Mouse (Mus musculus) myocyte (in vitro differentiated cells): ENCODE data around the gene Arl2bp. TPM values are rescaled to one million over a fixed set of nuclear protein-coding genes. Genes with fewer than 3 reads are reported as not detected.

Experiments used
- H3K27me3 ChIP-seq: one replicate; pipeline ENCODE4 v1.6.1; 2011; ENCODE audit not compliant: control insufficient read depth, insufficient read depth, insufficient read length
- H3K36me3 ChIP-seq: one replicate; pipeline ENCODE4 v1.6.1; 2011; ENCODE audit not compliant: control insufficient read depth, insufficient read depth
- H3K4me2 ChIP-seq: one replicate; pipeline ENCODE4 v1.6.1; 2011; ENCODE audit warnings: low read depth, control low read depth
- H3K4me3 ChIP-seq: one replicate; pipeline ENCODE4 v1.5.1; 2011; ENCODE audit warnings: mild to moderate bottlenecking, control low read depth, moderate library complexity
- H3K79me2 ChIP-seq: one replicate; pipeline ENCODE4 v1.6.1; 2011; ENCODE audit not compliant: control insufficient read depth, insufficient read depth
- H3ac ChIP-seq: one replicate; pipeline ENCODE4 v1.6.1; 2011; ENCODE audit not compliant: control insufficient read depth, insufficient read length
- CEBPB ChIP-seq: IDR thresholded peaks from 2 replicates; pipeline ENCODE4 v1.6.1; 2011; ENCODE audit warnings: mild to moderate bottlenecking, moderate library complexity; ENCODE audit not compliant: poor library complexity, insufficient read depth, severe bottlenecking
- E2F4 ChIP-seq: IDR thresholded peaks from one replicate; pipeline ENCODE4 v1.6.1; 2011; ENCODE audit warnings: mild to moderate bottlenecking, control low read depth, moderate library complexity; ENCODE audit not compliant: insufficient read depth
- MAX ChIP-seq: IDR thresholded peaks from one replicate; pipeline ENCODE4 v1.6.1; 2011; ENCODE audit warnings: low read depth, mild to moderate bottlenecking, control low read depth
- MYOD1 ChIP-seq, 3 experiments: IDR thresholded peaks; one replicate each; pipeline ENCODE4 v1.6.1; 2011; ENCODE audit warnings: control low read depth in 2 of 3, low read depth in 2 of 3, mild to moderate bottlenecking in 2 of 3, moderate library complexity in 1 of 3; ENCODE audit not compliant: insufficient read length in 2 of 3, control insufficient read depth in 1 of 3
- MYOG ChIP-seq, 3 experiments: IDR thresholded peaks; one replicate each; pipeline ENCODE4 v1.6.1; 2011; ENCODE audit warnings: control low read depth in 2 of 3, low read depth in 2 of 3, mild to moderate bottlenecking in 2 of 3; ENCODE audit not compliant: insufficient read length in 2 of 3, control insufficient read depth in 1 of 3, insufficient read depth in 1 of 3
- POLR2A ChIP-seq: IDR thresholded peaks from one replicate; pipeline ENCODE4 v1.6.1; 2011; ENCODE audit warnings: low read depth, mild to moderate bottlenecking, control low read depth, moderate library complexity; ENCODE audit not compliant: insufficient read length
- POLR2AphosphoS2 ChIP-seq: IDR thresholded peaks from one replicate; pipeline ENCODE4 v1.6.1; 2011; ENCODE audit warnings: low read depth, control low read depth; ENCODE audit not compliant: insufficient read length
- REST ChIP-seq: IDR thresholded peaks from one replicate; pipeline ENCODE4 v1.6.1; 2011; ENCODE audit warnings: mild to moderate bottlenecking, control low read depth, moderate library complexity; ENCODE audit not compliant: insufficient read depth, insufficient read length
- SRF ChIP-seq: IDR thresholded peaks from one replicate; pipeline ENCODE4 v1.6.1; 2011; ENCODE audit warnings: low read depth; ENCODE audit not compliant: control insufficient read depth, insufficient read length
- TCF12 ChIP-seq: IDR thresholded peaks from one replicate; pipeline ENCODE4 v1.6.1; 2011; ENCODE audit warnings: mild to moderate bottlenecking, control low read depth; ENCODE audit not compliant: poor library complexity, insufficient read depth, severe bottlenecking
- TCF3 ChIP-seq: IDR thresholded peaks from one replicate; pipeline ENCODE4 v1.6.1; 2011; ENCODE audit warnings: low read depth, control low read depth; ENCODE audit not compliant: insufficient read length
- USF1 ChIP-seq: IDR thresholded peaks from one replicate; pipeline ENCODE4 v1.6.1; 2011; ENCODE audit warnings: low read depth, mild to moderate bottlenecking, control low read depth, moderate library complexity
- polyA plus RNA-seq: library from polyadenylated mRNA; unstranded; fragments of >200 nt; fragmentation: generic; extraction: Trizol; gene quantifications from one replicate; pipeline ENCODE4 v1.2.1, GENCODE M21; 2012; ENCODE audit warnings: missing spikeins

Gene Arl2bp
- polyA plus RNA-seq, 1 experiment: 67.4 TPM

DNA sequence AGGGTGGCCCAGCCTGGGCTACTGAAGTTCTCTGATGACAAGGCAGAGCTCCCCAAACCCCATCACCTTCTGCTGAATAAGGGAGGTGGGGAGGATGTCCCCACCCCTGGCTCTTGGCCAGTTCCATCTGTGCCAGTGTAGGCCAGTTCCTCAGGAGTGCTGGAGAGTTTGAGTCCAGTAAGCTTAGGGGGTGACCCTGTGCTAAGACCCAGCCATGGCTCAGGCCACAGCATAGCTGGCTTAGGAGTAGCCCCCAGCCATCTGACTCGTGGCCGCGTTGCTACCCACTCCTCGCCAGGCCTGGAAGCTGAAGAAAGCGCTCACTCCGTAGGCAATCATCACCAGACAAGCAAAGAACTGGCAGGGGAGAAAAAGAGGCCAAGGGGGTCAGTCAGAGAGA is 9.5 kb downstream of the Arl2bp start:
- Histone ChIP-seq H3ac (no peak overlapping the region), H3K4me3 (no peak overlapping the region), H3K79me2 (no peaks in the 10 kb centered on the region), H3K27me3 (no peaks in the 10 kb centered on the region), H3K4me2 (no peak overlapping the region), H3K36me3 (peaks cover 22% of the 10 kb centered on the region)
- TF ChIP-seq REST (no peak), POLR2AphosphoS2 (peak; percentile 13)

DNA sequence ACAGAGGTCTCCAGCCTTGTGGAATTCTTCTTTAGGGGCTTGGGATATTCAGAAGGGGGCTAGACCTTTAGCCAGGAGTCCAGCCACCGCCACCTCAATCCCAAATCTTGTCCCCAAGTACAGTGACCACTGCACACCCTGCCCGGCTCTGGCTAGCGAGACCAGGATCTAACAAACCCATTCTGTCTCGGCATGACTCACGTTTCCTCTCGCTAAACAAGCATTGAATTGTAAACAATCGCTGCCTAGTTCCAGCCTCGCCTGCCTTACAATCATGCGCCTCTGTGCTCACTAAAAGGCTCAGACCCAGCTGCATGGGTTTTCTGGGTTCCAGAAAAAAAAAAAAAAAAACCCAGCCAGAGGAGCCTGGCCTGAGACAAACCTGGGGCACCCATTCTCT is 12.2 kb downstream of the Arl2bp start:
- TF ChIP-seq MYOD1 (IDR thresholded peaks at IDR 0.05; ENCODE audit: control insufficient read depth in 1 of 3, insufficient read length in 2 of 3, low read depth in 2 of 3) (no peak), SRF (no peak), REST (no peak), CEBPB (no peak), MYOG (IDR thresholded peaks at IDR 0.05; ENCODE audit: control insufficient read depth in 1 of 3, insufficient read depth in 1 of 3, insufficient read length in 2 of 3, low read depth in 2 of 3) (no peak), POLR2AphosphoS2 (no peak), POLR2A (no peak), MAX (no peak), E2F4 (no peak), USF1 (no peak), TCF12 (no peak), TCF3 (no peak)
- Histone ChIP-seq H3ac (no peak overlapping the region), H3K79me2 (no peaks in the 10 kb centered on the region), H3K4me2 (peak overlapping the region; percentile 12), H3K4me3 (no peak overlapping the region), H3K27me3 (no peaks in the 10 kb centered on the region), H3K36me3 (peaks cover 10% of the 10 kb centered on the region)

DNA sequence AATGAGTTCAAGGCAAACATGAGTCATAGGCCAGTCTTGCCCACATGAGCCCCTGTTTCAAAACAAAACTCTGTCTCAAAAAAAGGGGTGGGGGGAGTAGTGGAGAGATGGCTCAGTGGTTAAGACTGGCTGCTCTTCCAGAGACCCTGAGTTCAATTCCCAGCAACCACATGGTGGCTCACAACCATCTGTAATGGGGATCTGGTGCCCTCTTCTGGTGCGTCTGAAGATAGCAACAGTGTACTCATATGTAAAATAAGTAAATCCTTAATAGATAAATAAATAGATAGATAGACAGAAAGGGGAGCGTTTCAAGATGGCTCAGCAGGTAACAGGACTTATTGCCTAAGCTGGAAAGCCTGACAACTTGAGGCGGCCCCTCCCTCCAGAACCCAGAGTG is 14.0 kb downstream of the Arl2bp start:
- no peak overlapping the region for H3ac ChIP-seq
- no peaks in the 10 kb centered on the region for H3K79me2 ChIP-seq
- no peaks in the 10 kb centered on the region for H3K27me3 ChIP-seq
- no peak overlapping the region for H3K4me2 ChIP-seq
- no peaks in the 10 kb centered on the region for H3K36me3 ChIP-seq
- no peak for TF ChIP-seq E2F4
- TF ChIP-seq MYOG (IDR thresholded peaks at IDR 0.05; ENCODE audit: control insufficient read depth in 1 of 3, insufficient read depth in 1 of 3, insufficient read length in 2 of 3, low read depth in 2 of 3): no peak
- TF ChIP-seq USF1: no peak
- no peak for TF ChIP-seq POLR2A
- no peak for TF ChIP-seq MAX
- H3K4me3 ChIP-seq: no peak overlapping the region

DNA sequence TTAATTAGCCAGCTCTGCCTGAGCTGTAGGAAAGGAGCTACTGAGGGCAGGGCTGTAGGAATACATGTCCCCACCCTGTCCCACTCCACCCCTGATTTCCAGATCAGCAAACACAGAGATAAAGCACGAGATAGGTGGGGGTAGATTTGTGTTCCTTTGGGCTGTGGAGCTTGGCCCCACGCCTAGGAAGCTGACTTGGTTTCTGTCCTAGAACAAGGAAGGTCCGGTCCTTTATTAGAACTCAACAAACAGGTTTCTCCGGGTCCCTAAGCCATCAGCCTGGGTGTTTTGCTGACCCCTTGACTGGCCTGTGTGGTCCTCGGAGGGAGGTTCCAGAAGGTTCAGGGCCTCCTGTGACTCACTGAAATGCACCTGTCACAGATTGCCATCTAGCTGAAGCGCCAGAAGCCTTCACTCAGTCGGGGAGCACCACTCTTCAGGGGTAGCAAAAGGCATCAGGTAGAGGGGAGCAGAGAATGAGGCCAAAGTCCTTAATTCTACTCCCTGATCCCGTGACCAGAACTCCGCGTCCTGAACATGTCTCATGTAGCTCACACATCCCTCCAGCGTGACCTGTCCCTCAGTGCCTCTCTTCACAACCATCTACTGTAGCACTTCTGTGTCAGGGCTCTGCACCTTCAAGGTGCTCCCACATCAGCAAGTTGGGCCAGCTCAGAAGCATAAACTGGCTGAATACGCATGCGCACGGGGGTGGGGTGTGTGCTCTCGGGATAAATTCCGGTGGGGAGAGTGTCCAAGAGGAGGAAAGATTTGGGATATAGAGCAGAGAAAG is 16.5 kb downstream of the Arl2bp start:
- Histone ChIP-seq H3K79me2 (no peaks in the 10 kb centered on the region), H3K4me3 (no peak overlapping the region), H3K36me3 (no peaks in the 10 kb centered on the region), H3K4me2 (no peak overlapping the region), H3K27me3 (no peaks in the 10 kb centered on the region), H3ac (no peak overlapping the region)
- no peak for TF ChIP-seq TCF3
- no peak for TF ChIP-seq POLR2A
- no peak for TF ChIP-seq E2F4
- no peak for TF ChIP-seq MYOD1 (IDR thresholded peaks at IDR 0.05; ENCODE audit: control insufficient read depth in 1 of 3, insufficient read length in 2 of 3, low read depth in 2 of 3)
- TF ChIP-seq REST: no peak
- TF ChIP-seq MYOG (IDR thresholded peaks at IDR 0.05; ENCODE audit: control insufficient read depth in 1 of 3, insufficient read depth in 1 of 3, insufficient read length in 2 of 3, low read depth in 2 of 3): no peak
- TF ChIP-seq POLR2AphosphoS2: no peak
- no peak for TF ChIP-seq USF1
- no peak for TF ChIP-seq MAX
- no peak for TF ChIP-seq CEBPB
- no peak for TF ChIP-seq TCF12
- no peak for TF ChIP-seq SRF

DNA sequence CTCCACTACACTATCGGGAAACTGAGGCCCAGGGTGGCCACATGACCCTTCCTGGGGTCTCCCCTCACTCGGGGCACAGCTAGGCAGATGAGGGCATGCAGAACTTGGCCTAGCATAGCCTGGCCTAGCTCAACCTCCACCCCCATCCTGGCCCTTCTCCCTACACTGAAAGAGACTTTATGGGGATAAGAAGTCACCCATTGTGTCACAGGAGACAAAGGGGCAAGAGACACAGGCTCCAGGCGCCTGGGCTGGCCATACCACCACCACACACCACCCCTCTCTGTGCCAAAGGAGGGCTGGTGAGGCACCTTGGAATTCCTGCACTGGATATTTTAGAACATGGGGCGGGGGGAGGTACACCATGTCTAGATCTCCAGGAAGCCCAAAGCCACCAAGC is 17.9 kb downstream of the Arl2bp start:
- Histone ChIP-seq H3K4me3 (no peak overlapping the region), H3K27me3 (no peaks in the 10 kb centered on the region), H3K79me2 (no peaks in the 10 kb centered on the region), H3K4me2 (no peak overlapping the region), H3K36me3 (no peaks in the 10 kb centered on the region), H3ac (no peak overlapping the region)
- no peak for TF ChIP-seq TCF3
- no peak for TF ChIP-seq MAX
- no peak for TF ChIP-seq MYOG (IDR thresholded peaks at IDR 0.05; ENCODE audit: control insufficient read depth in 1 of 3, insufficient read depth in 1 of 3, insufficient read length in 2 of 3, low read depth in 2 of 3)
- no peak for TF ChIP-seq POLR2AphosphoS2
- TF ChIP-seq SRF: no peak
- no peak for TF ChIP-seq MYOD1 (IDR thresholded peaks at IDR 0.05; ENCODE audit: control insufficient read depth in 1 of 3, insufficient read length in 2 of 3, low read depth in 2 of 3)
- TF ChIP-seq REST: no peak
